Mouse (Mus musculus) gastrocnemius, postnatal 36 days (tissue): ENCODE measurements around the gene Zbtb9. TPM values are rescaled to one million over a fixed set of nuclear protein-coding genes. Genes with fewer than 3 reads are reported as not detected.
A peak's percentile ranks its signal among the peaks of the same experiment; 100 is the strongest.
"Not testable (repeated sequence)": the region's sequence is repeated elsewhere in the genome, so short reads cannot be mapped to it uniquely, and the experiment has no call there.

Experiments used
- DNase-seq, 2 experiments: peaks; one replicate each; pipeline ENCODE4 v3.0.0; 2022
- intact Hi-C: fragments of 180-260 bp; cut with DNase I; formaldehyde crosslinking; loops from one replicate; pipeline ENCODE4 v1.15.1; 2025
- long read RNA-seq, 2 experiments: library from polyadenylated mRNA; stranded (forward); transcript quantifications; one replicate each; pipeline ENCODE4 v2.0.0; 2021
- total RNA-seq, 2 experiments: library from RNA; stranded (reverse); gene quantifications; 2 replicates each; pipeline ENCODE4 v1.2.3; 2021

The Zbtb9 gene
- under 1 TPM in 1 of 2 experiments, not detected in 1; 0.94 TPM for total RNA-seq
- long read RNA-seq, experiment 1, partial matches to known transcripts = 0 of 2 reads
- long read RNA-seq, experiment 1, other reads (novel, unspliced or antisense) = 1 of 2 reads
- long read RNA-seq, experiment 2, partial matches to known transcripts = 0 of 2 reads
- long read RNA-seq, experiment 2, other reads (novel, unspliced or antisense) = 0 of 2 reads

DNA sequence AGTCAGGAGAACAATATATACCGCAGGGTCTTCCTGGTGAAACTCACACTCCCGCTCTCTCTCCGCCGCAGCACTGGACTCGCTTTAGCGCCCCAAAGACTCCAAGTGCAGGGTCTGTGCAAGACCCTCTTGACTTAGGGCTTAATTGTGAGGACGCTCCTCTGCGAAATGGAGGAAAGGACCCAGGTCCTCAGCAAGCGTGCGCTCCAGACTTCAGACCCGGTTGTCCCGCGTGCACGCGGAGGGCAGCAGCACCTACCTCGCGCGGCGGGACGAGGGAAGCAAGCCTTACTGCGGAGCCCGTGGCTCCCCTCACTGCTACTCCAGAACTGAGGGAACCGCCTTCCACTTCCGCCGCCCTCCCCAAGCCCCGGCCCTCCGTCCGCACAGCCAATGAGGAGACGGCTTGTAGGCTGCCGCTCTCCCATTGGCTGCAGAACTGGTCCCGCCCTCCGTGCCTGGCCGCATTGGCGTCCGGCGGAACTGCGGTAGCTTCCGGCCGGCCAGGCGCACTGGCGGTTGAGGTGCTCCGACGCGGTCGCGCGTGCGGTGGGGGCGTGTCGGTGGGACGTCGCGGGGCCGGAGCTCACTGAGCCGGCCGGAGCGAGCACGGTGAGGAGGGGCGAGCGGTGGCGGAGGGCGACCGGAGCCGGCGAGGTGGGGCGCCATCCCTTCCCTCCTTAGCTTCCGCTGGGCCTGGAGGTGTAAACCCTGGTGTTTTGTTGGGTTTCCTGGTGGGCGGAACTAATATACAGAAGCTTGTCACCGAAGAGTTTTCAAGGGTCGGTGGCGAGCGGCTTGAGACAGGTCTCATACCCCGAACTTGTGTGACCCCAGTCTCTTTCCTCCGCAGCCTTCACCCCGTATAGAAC, at the start of gene Zbtb9:
Gene Zbtb9, plus strand, starts transcription at position 465 of the 872 bp plus-strand sequence.
- peak; percentile 90 to 95 for DNase-seq

DNA sequence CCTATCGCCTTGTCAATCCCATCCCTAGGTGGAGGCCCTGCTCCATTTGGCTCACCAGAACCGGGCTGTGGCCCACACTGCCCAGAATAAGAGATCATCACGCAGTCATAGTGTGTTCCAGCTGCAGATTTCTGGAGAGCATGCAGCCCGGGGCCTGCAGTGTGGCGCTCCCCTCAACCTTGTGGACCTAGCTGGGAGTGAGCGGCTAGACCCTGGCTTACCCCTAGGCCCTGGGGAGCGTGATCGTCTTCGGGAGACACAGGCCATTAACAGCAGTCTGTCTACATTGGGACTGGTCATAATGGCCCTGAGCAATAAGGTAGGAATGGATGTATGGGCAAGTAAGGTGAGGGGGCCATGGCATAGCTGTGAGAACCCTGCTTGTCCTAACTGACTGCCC, 47.6 kb upstream of the Zbtb9 start:
- intact Hi-C loops, DNase-seq: not testable (repeated sequence)

More for the DNA sequence above, at the start of gene Zbtb9:
- intact Hi-C loops = loop anchor here (2.0 kb wide), 1 partner anchor 56 kb away; the partner anchor contains the start of gene Kifc5b

- intact Hi-C loops = loop anchor here (10.0 kb wide), 1 partner anchor 273 kb away; the partner anchor contains the start of gene Lemd2
- DNase-seq = not testable (repeated sequence)
Measured at GRCm38 (mm10) chr17:26931795-26932194, 41.2 kb upstream of the Zbtb9 start.

DNA sequence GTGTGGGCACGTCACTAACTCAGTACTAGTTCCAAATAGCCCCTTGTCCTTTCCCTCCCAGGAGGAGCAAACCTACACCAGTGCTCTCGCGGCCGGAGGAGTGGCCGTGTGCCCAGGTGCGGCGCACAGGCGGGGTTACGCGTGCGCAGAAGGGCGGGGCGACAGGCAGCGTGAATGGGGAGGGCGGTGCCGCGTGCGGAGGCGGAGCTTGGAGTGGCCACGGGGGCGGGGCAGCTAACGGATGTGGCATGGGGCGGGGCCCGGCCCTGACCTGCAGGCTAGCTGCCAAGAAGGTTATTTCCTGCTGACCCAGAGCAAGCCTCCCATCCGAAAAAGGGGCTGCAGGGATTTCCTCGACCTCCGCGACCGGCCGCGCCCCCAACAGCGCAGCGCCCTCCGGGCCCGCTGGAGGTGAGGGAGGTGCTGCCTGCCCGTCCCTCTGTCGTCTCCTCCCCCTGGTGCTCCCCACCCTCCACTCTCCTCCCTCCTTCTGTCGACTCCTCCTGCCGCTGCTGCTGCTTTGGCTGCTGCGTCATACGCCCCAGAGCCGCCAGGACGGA, 40.0 kb upstream of the Zbtb9 start, which contains the start of gene Phf1:
Gene Phf1, plus strand, starts transcription at position 214 of the 560 bp plus-strand sequence.
- intact Hi-C loops = loop anchor here (10.0 kb wide), 1 partner anchor 272 kb away; the partner anchor contains the start of gene Lemd2
- DNase-seq = peak; percentile 97 to 98

DNA sequence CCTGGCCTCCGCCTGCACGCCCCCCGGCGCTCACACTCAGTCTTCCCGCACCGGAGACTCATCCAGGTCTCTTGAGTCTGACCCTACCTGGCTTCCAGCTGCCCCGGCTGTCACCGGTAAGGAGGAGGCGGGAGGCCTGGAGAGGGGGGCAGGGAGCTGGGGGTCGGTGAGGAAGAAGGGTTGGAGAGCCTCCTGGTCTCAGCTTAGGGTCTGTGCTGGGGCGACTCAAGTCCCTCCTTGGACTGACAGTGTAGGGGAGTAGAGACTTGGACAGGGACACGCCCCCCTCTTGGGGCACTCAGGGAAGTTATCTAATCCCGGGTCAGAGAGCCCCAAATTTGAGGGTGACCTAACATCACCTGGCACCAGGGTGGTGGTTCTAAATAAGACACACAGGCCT, 39.5 kb upstream of the Zbtb9 start:
- DNase-seq = no peak
- intact Hi-C loops = loop anchor here (10.0 kb wide), 1 partner anchor 271 kb away; the partner anchor contains the start of gene Lemd2

DNA sequence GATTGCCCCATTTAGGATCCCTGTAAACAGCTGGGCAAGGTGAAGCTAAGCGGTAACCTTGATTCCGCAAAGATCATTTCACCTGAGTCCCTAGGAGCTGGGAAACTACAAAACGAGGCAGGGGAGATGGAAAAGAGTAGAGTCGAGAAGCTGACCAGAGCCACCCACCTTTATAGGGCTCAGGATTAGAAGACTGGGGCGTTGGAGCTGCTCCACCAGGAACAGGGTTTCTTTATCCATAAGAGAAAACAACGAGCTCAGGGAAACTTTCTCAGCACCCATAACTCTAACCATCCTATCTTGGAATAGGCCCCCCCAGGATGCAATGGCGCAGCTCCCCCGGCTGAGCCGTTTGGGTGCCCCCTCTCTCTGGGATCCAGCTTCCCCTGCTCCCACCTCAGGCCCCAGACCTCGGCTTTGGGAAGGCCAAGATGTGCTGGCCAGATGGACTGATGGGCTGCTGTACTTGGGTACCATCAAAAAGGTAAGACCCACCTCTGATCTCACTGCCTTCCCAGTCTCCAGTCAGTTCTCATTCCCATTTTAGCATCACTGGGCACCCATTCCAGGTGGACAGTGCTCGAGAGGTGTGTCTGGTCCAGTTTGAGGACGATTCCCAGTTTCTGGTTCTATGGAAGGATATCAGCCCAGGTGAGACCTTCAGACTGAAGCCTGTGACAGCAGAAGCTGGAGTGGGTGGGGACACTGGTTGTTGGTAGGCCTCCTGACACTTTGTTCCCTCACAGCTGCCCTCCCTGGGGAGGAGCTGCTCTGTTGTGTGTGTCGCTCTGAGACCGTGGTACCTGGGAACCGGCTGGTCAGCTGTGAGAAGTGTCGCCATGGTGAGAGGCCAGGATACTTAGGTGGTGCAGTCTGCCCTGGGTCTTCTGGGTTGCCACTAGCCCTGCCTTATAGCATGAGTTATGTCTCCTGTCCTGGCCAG, 38.8 kb upstream of the Zbtb9 start:
- no peak for DNase-seq
- intact Hi-C loops = loop anchor here (10.0 kb wide), 1 partner anchor 271 kb away; the partner anchor contains the start of gene Lemd2

GRCm38 (mm10) chr17:26935027-26935426, 37.9 kb upstream of the Zbtb9 start:
- no peak for DNase-seq
- intact Hi-C loops = loop anchor here (10.0 kb wide), 1 partner anchor 270 kb away; the partner anchor contains the start of gene Lemd2

DNA sequence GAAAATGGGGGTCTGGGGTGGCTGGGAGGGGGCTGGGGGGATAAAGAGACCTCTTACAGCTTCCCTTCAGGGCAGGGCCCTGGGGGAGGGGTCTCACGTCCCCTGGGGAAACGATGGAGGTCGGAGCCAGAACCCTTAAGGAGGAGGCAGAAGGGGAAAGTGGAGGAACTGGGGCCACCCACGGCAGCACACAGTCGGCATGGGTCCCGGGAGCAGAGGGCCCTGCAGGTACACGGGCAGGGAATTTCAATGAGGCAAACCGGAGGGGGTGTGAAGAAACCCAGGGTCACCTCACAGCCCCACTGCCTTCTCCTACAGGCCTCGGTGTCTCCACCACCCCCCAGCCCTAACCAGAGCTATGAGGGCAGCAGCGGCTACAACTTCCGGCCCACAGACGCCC, 36.5 kb upstream of the Zbtb9 start:
- intact Hi-C loops = loop anchor here (10.0 kb wide), 1 partner anchor 268 kb away; the partner anchor contains the start of gene Lemd2
- no peak for DNase-seq

GRCm38 (mm10) chr17:26936921-26937695, 35.9 kb upstream of the Zbtb9 start:
- intact Hi-C loops = loop anchor here (10.0 kb wide), 1 partner anchor 268 kb away; the partner anchor contains the start of gene Lemd2
- DNase-seq = no peak

- intact Hi-C loops = loop anchor here (10.0 kb wide), 1 partner anchor 267 kb away; the partner anchor contains the start of gene Lemd2
- DNase-seq = no peak
Measured at GRCm38 (mm10) chr17:26937883-26938695, 34.9 kb upstream of the Zbtb9 start.

GRCm38 (mm10) chr17:26938731-26939130, 34.2 kb upstream of the Zbtb9 start:
- DNase-seq = no peak

GRCm38 (mm10) chr17:26939178-26939972, 33.6 kb upstream of the Zbtb9 start, which contains the start of gene Cuta:
Gene Cuta (minus strand): TSS chr17:26939569.
- intact Hi-C loops = loop anchor here (10.0 kb wide), 1 partner anchor 265 kb away; the partner anchor contains the start of gene Lemd2
- DNase-seq = peak; percentile 99

More at GRCm38 (mm10) chr17:26938731-26939130, 34.2 kb upstream of the Zbtb9 start:
- intact Hi-C loops = loop anchor here (10.0 kb wide), 1 partner anchor 266 kb away; the partner anchor contains the start of gene Lemd2

DNA sequence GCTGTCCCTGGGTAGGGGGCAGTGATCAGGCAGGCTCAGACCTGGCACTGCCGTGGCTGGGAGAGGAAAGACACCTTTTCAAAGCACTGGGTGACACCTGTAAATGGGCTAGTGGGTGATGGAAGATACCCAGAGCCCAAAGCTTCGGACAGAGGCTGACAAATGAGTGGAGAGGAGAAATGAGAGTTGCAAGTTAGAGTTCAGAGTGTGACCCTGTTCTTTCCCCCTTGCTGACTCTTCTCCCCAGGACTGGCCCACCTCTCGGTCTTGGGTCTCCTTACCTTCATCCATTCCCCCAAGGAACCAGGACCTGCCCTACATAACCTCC, 33.0 kb upstream of the Zbtb9 start:
- no peak for DNase-seq
- intact Hi-C loops = loop anchor here (10.0 kb wide), 1 partner anchor 265 kb away; the partner anchor contains the start of gene Lemd2

- intact Hi-C loops = no loop called here
- no peak for DNase-seq
Measured at GRCm38 (mm10) chr17:26941031-26941789, 31.8 kb upstream of the Zbtb9 start, which contains the start of gene Syngap1. Gene Syngap1 (plus strand): TSS chr17:26941253.

DNA sequence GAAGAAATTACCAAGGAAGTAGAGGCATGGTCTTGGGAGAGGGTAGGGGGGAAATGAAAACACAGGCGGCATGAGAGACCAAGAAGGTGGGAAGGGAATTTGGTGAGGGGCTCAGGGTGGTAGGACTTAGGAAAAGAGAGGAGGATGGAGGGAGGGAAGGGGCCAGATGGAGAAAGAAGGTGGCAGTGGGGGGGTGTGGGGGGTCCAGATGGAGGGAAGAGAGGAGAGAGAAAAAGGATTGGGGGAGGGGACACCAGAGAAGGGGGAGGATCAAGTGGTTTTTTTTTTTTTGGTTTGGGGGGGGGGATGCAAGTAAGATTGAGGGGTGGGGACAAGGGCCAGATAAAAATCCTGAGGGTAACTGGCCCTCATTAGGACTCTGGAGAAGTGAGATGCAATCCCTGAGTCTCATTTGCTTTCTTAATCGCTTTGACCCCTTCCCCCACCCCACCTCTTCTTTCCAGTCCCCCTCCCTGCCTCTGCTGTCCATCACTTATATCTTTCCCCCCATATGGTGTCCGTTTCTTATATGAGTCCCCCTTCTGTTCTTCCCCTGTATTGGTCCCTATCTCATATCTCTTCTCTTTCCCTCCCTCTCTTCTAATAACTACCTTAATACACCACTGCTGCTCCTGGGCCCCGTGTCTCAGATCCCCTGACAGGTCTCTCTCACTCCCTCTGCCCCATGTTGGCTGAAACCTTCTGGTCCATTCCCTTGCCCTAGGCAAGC, 31.0 kb upstream of the Zbtb9 start:
- DNase-seq = no peak
- intact Hi-C loops = no loop called here
